Mouse (Mus musculus): ENCODE measurements at regions not wholly inside any gene's neighbourhood (a gene's known extent, or its start where the extent isn't known, plus 50 kb on each side); places are given as distances from the start of the nearest gene placed in this dataset.
A peak's percentile ranks its signal among the peaks of the same experiment; 100 is the strongest.

GRCm38 (mm10) chr16:30186701-30187270 lies 80.5 kb downstream of the Cpn2 start:
- H3K4me1 ChIP-seq (ENCODE audit: control insufficient read depth, insufficient read depth, low read length), result peaks cover 35% of the 10 kb centered on the region
- peak overlapping the region; percentile 33 for H3K27ac ChIP-seq (ENCODE audit: low read length)
- no peak overlapping the region for H3K4me2 ChIP-seq (ENCODE audit: low read depth, low read length)
- no peak overlapping the region for H3K4me3 ChIP-seq (ENCODE audit: low read length)
- 66% methylated on average over 10 of the region's 10 CpGs for WGBS
- H3K27me3 ChIP-seq (replicated peaks; ENCODE audit: control insufficient read depth, insufficient read depth, low read length), result no peaks in the 10 kb centered on the region
- no peak for ATAC-seq
- no peaks in the 10 kb centered on the region for H3K36me3 ChIP-seq (ENCODE audit: control insufficient read depth, insufficient read depth, low read length)
- no peaks in the 10 kb centered on the region for H3K9me3 ChIP-seq (ENCODE audit: control insufficient read depth, low read length)
- H3K9ac ChIP-seq (ENCODE audit: low read depth, low read length), result no peak overlapping the region

GRCm38 (mm10) chr16:30187400-30187799 lies 79.9 kb downstream of the Cpn2 start:
- WGBS, result 40% methylated on average over 9 of the region's 9 CpGs
- ATAC-seq, result no peak
- Histone ChIP-seq H3K4me3 (ENCODE audit: low read length) (peak overlapping the region; percentile 39), H3K4me2 (ENCODE audit: low read depth, low read length) (peak overlapping the region; percentile 47), H3K27me3 (replicated peaks; ENCODE audit: control insufficient read depth, insufficient read depth, low read length) (no peaks in the 10 kb centered on the region), H3K9me3 (ENCODE audit: control insufficient read depth, low read length) (no peaks in the 10 kb centered on the region), H3K27ac (ENCODE audit: low read length) (peak overlapping the region; percentile 75), H3K9ac (ENCODE audit: low read depth, low read length) (peak overlapping the region; percentile 69), H3K4me1 (ENCODE audit: control insufficient read depth, insufficient read depth, low read length) (peaks cover 35% of the 10 kb centered on the region), H3K36me3 (ENCODE audit: control insufficient read depth, insufficient read depth, low read length) (no peaks in the 10 kb centered on the region)

- Histone ChIP-seq H3K36me3 (ENCODE audit: control insufficient read depth, insufficient read depth, low read length) (no peaks in the 10 kb centered on the region), H3K27ac (ENCODE audit: low read length) (peak overlapping the region; percentile 75), H3K27me3 (replicated peaks; ENCODE audit: control insufficient read depth, insufficient read depth, low read length) (no peaks in the 10 kb centered on the region), H3K4me3 (ENCODE audit: low read length) (peak overlapping the region; percentile 39), H3K4me1 (ENCODE audit: control insufficient read depth, insufficient read depth, low read length) (peaks cover 35% of the 10 kb centered on the region), H3K9ac (ENCODE audit: low read depth, low read length) (peak overlapping the region; percentile 69), H3K9me3 (ENCODE audit: control insufficient read depth, low read length) (no peaks in the 10 kb centered on the region), H3K4me2 (ENCODE audit: low read depth, low read length) (peak overlapping the region; percentile 47)
- ATAC-seq, result peak; percentile 86
- WGBS, result 0% methylated on average over 26 of the region's 26 CpGs
Observed at GRCm38 (mm10) chr16:30187907-30188414, 79.3 kb downstream of the Cpn2 start.

- 78% methylated on average over 8 of the region's 8 CpGs for WGBS
- no peak overlapping the region for H3K27ac ChIP-seq (ENCODE audit: low read length)
- no peak overlapping the region for H3K4me2 ChIP-seq (ENCODE audit: low read depth, low read length)
- ATAC-seq, result no peak
- H3K9ac ChIP-seq (ENCODE audit: low read depth, low read length), result no peak overlapping the region
- no peaks in the 10 kb centered on the region for H3K9me3 ChIP-seq (ENCODE audit: control insufficient read depth, low read length)
- no peak overlapping the region for H3K4me3 ChIP-seq (ENCODE audit: low read length)
- H3K36me3 ChIP-seq (ENCODE audit: control insufficient read depth, insufficient read depth, low read length), result no peaks in the 10 kb centered on the region
- H3K4me1 ChIP-seq (ENCODE audit: control insufficient read depth, insufficient read depth, low read length), result peaks cover 44% of the 10 kb centered on the region
- no peaks in the 10 kb centered on the region for H3K27me3 ChIP-seq (replicated peaks; ENCODE audit: control insufficient read depth, insufficient read depth, low read length)
Observed at GRCm38 (mm10) chr16:30188769-30189430, 78.4 kb downstream of the Cpn2 start.

GRCm38 (mm10) chr16:30190351-30190750 lies 76.9 kb downstream of the Cpn2 start:
- Histone ChIP-seq H3K4me3 (ENCODE audit: low read length) (no peak overlapping the region), H3K4me2 (ENCODE audit: low read depth, low read length) (no peak overlapping the region), H3K36me3 (ENCODE audit: control insufficient read depth, insufficient read depth, low read length) (no peaks in the 10 kb centered on the region), H3K9me3 (ENCODE audit: control insufficient read depth, low read length) (no peaks in the 10 kb centered on the region), H3K27me3 (replicated peaks; ENCODE audit: control insufficient read depth, insufficient read depth, low read length) (no peaks in the 10 kb centered on the region), H3K9ac (ENCODE audit: low read depth, low read length) (peak overlapping the region; percentile 31; the same call in 1 of the 2 replicates), H3K27ac (ENCODE audit: low read length) (no peak overlapping the region), H3K4me1 (ENCODE audit: control insufficient read depth, insufficient read depth, low read length) (peaks cover 45% of the 10 kb centered on the region)
- no peak for ATAC-seq
- 69% methylated on average over 11 of the region's 11 CpGs for WGBS

- 64% methylated on average over 15 of the region's 15 CpGs for WGBS
- H3K4me1 ChIP-seq (ENCODE audit: control insufficient read depth, insufficient read depth, low read length), result peaks cover 44% of the 10 kb centered on the region
- no peak for ATAC-seq
Observed at GRCm38 (mm10) chr16:30190935-30191514, 76.3 kb downstream of the Cpn2 start.

GRCm38 (mm10) chr16:30193294-30194261 lies 73.7 kb downstream of the Cpn2 start:
- no peak overlapping the region for H3K4me3 ChIP-seq (ENCODE audit: low read length)
- no peaks in the 10 kb centered on the region for H3K27me3 ChIP-seq (replicated peaks; ENCODE audit: control insufficient read depth, insufficient read depth, low read length)
- no peak overlapping the region for H3K4me2 ChIP-seq (ENCODE audit: low read depth, low read length)
- H3K4me1 ChIP-seq (ENCODE audit: control insufficient read depth, insufficient read depth, low read length), result peaks cover 27% of the 10 kb centered on the region
- H3K27ac ChIP-seq (ENCODE audit: low read length), result peak overlapping the region; percentile 59; the same call in 1 of the 2 replicates
- H3K36me3 ChIP-seq (ENCODE audit: control insufficient read depth, insufficient read depth, low read length), result no peaks in the 10 kb centered on the region
- peak; percentile 59; the same call in 1 of the 2 replicates for ATAC-seq
- no peak overlapping the region; the same call in 1 of the 2 replicates for H3K9ac ChIP-seq (ENCODE audit: low read depth, low read length)
- WGBS, result 52% methylated on average over 8 of the region's 8 CpGs
- H3K9me3 ChIP-seq (ENCODE audit: control insufficient read depth, low read length), result no peaks in the 10 kb centered on the region

More at GRCm38 (mm10) chr16:30190935-30191514, 76.3 kb downstream of the Cpn2 start:
- Histone ChIP-seq H3K27ac (ENCODE audit: low read length) (no peak overlapping the region), H3K4me2 (ENCODE audit: low read depth, low read length) (no peak overlapping the region), H3K9ac (ENCODE audit: low read depth, low read length) (peak overlapping the region; percentile 31; the same call in 1 of the 2 replicates), H3K4me3 (ENCODE audit: low read length) (no peak overlapping the region), H3K9me3 (ENCODE audit: control insufficient read depth, low read length) (no peaks in the 10 kb centered on the region), H3K27me3 (replicated peaks; ENCODE audit: control insufficient read depth, insufficient read depth, low read length) (no peaks in the 10 kb centered on the region), H3K36me3 (ENCODE audit: control insufficient read depth, insufficient read depth, low read length) (no peaks in the 10 kb centered on the region)

- Histone ChIP-seq H3K27me3 (replicated peaks; ENCODE audit: control insufficient read depth, insufficient read depth, low read length) (no peaks in the 10 kb centered on the region), H3K9ac (ENCODE audit: low read depth, low read length) (no peak overlapping the region), H3K9me3 (ENCODE audit: control insufficient read depth, low read length) (no peaks in the 10 kb centered on the region), H3K4me2 (ENCODE audit: low read depth, low read length) (no peak overlapping the region), H3K4me1 (ENCODE audit: control insufficient read depth, insufficient read depth, low read length) (peaks cover 26% of the 10 kb centered on the region), H3K4me3 (ENCODE audit: low read length) (no peak overlapping the region), H3K27ac (ENCODE audit: low read length) (peak overlapping the region; percentile 50), H3K36me3 (ENCODE audit: control insufficient read depth, insufficient read depth, low read length) (no peaks in the 10 kb centered on the region)
- 61% methylated on average over 7 of the region's 7 CpGs for WGBS
- peak; percentile 24 for ATAC-seq
Observed at GRCm38 (mm10) chr16:30194836-30195235, 72.5 kb downstream of the Cpn2 start.
